ENCODE assay signal across 16 mouse cellular contexts in genomic region chrX:72044056-72044455, GRCm38 (mm10). TPM values are rescaled to one million over a fixed set of nuclear protein-coding genes. Genes with fewer than 3 reads are reported as not detected.
DNase-seq lines count a peak whose midpoint lies in the region; ATAC-seq and TF ChIP-seq lines count a peak whose summit lies in the region.
"Had no signal": no experiment of that assay in that cellular context is flagged by ENCODE, and none has a peak within 500 bp of the region (broad histone marks: within the 10 kb centered on the region; RNA-seq: fewer than 3 reads in every experiment).

No protein-coding gene starts in this region.

- no peaks in the 10 kb centered on the region for H3K4me1 ChIP-seq in embryonic facial prominence, embryonic 14.5 days (ENCODE audit: control insufficient read depth, insufficient read depth, low read length)
- H3K4me1 ChIP-seq in embryonic facial prominence, embryonic 10.5 days: no peaks in the 10 kb centered on the region
- H3K4me1 ChIP-seq in lung, postnatal 0 days (ENCODE audit: insufficient read depth, low read depth, low read length): no peaks in the 10 kb centered on the region
- no peaks in the 10 kb centered on the region for H3K4me1 ChIP-seq in forebrain, embryonic 12.5 days
- H3K4me1 ChIP-seq in hindbrain, embryonic 10.5 days (replicated peaks): no peaks in the 10 kb centered on the region
- no peaks in the 10 kb centered on the region for H3K4me1 ChIP-seq in forebrain, postnatal 0 days (ENCODE audit: insufficient read depth)
- H3K4me1 ChIP-seq: heart, embryonic 15.5 days; limb, embryonic 15.5 days; midbrain, embryonic 15.5 days; neural tube, embryonic 13.5 days had no signal

- H3K36me3 ChIP-seq in embryonic facial prominence, embryonic 14.5 days (ENCODE audit: control insufficient read depth, insufficient read depth, low read length): no peaks in the 10 kb centered on the region
- H3K36me3 ChIP-seq in embryonic facial prominence, embryonic 10.5 days (replicated peaks): no peaks in the 10 kb centered on the region
- H3K36me3 ChIP-seq in lung, postnatal 0 days (ENCODE audit: insufficient read depth, low read length): no peaks in the 10 kb centered on the region
- no peaks in the 10 kb centered on the region for H3K36me3 ChIP-seq in forebrain, embryonic 12.5 days (replicated peaks)
- H3K36me3 ChIP-seq in hindbrain, embryonic 10.5 days: no peaks in the 10 kb centered on the region
- H3K36me3 ChIP-seq in forebrain, postnatal 0 days (ENCODE audit: insufficient read depth): no peaks in the 10 kb centered on the region
- H3K36me3 ChIP-seq: heart, embryonic 15.5 days; limb, embryonic 15.5 days; midbrain, embryonic 15.5 days; neural tube, embryonic 13.5 days had no signal

- no peaks in the 10 kb centered on the region for H3K27me3 ChIP-seq in embryonic facial prominence, embryonic 14.5 days (replicated peaks; ENCODE audit: control insufficient read depth, insufficient read depth, low read length)
- H3K27me3 ChIP-seq in embryonic facial prominence, embryonic 10.5 days (replicated peaks; ENCODE audit: low read depth, poor library complexity, severe bottlenecking): no peaks in the 10 kb centered on the region
- no peaks in the 10 kb centered on the region for H3K27me3 ChIP-seq in lung, postnatal 0 days (replicated peaks; ENCODE audit: insufficient read depth, low read length)
- H3K27me3 ChIP-seq in forebrain, embryonic 12.5 days: no peaks in the 10 kb centered on the region
- H3K27me3 ChIP-seq in hindbrain, embryonic 10.5 days (ENCODE audit: insufficient read depth, poor library complexity, severe bottlenecking): no peaks in the 10 kb centered on the region
- no peaks in the 10 kb centered on the region for H3K27me3 ChIP-seq in forebrain, postnatal 0 days (ENCODE audit: insufficient read depth, low read length)
- H3K27me3 ChIP-seq: heart, embryonic 15.5 days; limb, embryonic 15.5 days; midbrain, embryonic 15.5 days; neural tube, embryonic 13.5 days had no signal

- H3K27ac ChIP-seq in embryonic facial prominence, embryonic 14.5 days (replicated peaks; ENCODE audit: low read depth, low read length): no peak overlapping the region
- no peak overlapping the region for H3K27ac ChIP-seq in embryonic facial prominence, embryonic 10.5 days (replicated peaks)
- no peak overlapping the region for H3K27ac ChIP-seq in lung, postnatal 0 days (ENCODE audit: low read length)
- no peak overlapping the region for H3K27ac ChIP-seq in forebrain, embryonic 12.5 days
- H3K27ac ChIP-seq in hindbrain, embryonic 10.5 days: no peak overlapping the region
- H3K27ac ChIP-seq in forebrain, postnatal 0 days (ENCODE audit: low read depth, low read length): no peak overlapping the region
- H3K27ac ChIP-seq: heart, embryonic 15.5 days; limb, embryonic 15.5 days; midbrain, embryonic 15.5 days; neural tube, embryonic 13.5 days had no signal

- no peak overlapping the region for H3K4me2 ChIP-seq in embryonic facial prominence, embryonic 14.5 days (ENCODE audit: low read depth, low read length)
- no peak overlapping the region for H3K4me2 ChIP-seq in lung, postnatal 0 days (replicated peaks; ENCODE audit: low read depth, low read length)
- H3K4me2 ChIP-seq in forebrain, embryonic 12.5 days: no peak overlapping the region
- no peak overlapping the region for H3K4me2 ChIP-seq in forebrain, postnatal 0 days (ENCODE audit: low read depth)
- H3K4me2 ChIP-seq: heart, embryonic 15.5 days; limb, embryonic 15.5 days; midbrain, embryonic 15.5 days; neural tube, embryonic 13.5 days had no signal

- no peak overlapping the region for H3K9ac ChIP-seq in embryonic facial prominence, embryonic 14.5 days (ENCODE audit: low read depth, low read length)
- no peak overlapping the region for H3K9ac ChIP-seq in lung, postnatal 0 days (replicated peaks; ENCODE audit: low read depth)
- H3K9ac ChIP-seq in forebrain, embryonic 12.5 days: no peak overlapping the region
- no peak overlapping the region for H3K9ac ChIP-seq in forebrain, postnatal 0 days
- H3K9ac ChIP-seq: heart, embryonic 15.5 days; limb, embryonic 15.5 days; midbrain, embryonic 15.5 days; neural tube, embryonic 13.5 days had no signal

- no peak overlapping the region for H3K4me3 ChIP-seq in embryonic facial prominence, embryonic 14.5 days (ENCODE audit: low read depth, low read length)
- no peak overlapping the region for H3K4me3 ChIP-seq in embryonic facial prominence, embryonic 10.5 days
- no peak overlapping the region for H3K4me3 ChIP-seq in lung, postnatal 0 days (ENCODE audit: low read depth, low read length)
- no peak overlapping the region for H3K4me3 ChIP-seq in forebrain, embryonic 12.5 days (replicated peaks)
- H3K4me3 ChIP-seq in hindbrain, embryonic 10.5 days: no peak overlapping the region
- H3K4me3 ChIP-seq in forebrain, postnatal 0 days (ENCODE audit: low read depth, low read length): no peak overlapping the region
- H3K4me3 ChIP-seq: heart, embryonic 15.5 days; limb, embryonic 15.5 days; midbrain, embryonic 15.5 days; neural tube, embryonic 13.5 days had no signal

- TF ChIP-seq EP300 in lung, postnatal 0 days (IDR thresholded peaks at IDR 0.05): no peak

- 61% methylated on average over 3 of the region's 3 CpGs for WGBS in embryonic facial prominence, embryonic 14.5 days
- 68% methylated on average over 3 of the region's 3 CpGs for WGBS in embryonic facial prominence, embryonic 10.5 days
- WGBS in lung, postnatal 0 days: 31% methylated on average over 3 of the region's 3 CpGs
- WGBS in forebrain, embryonic 12.5 days: 74% methylated on average over 3 of the region's 3 CpGs
- 63% methylated on average over 3 of the region's 3 CpGs for whole genome bisulfite sequencing in hindbrain, embryonic 10.5 days
- WGBS in forebrain, postnatal 0 days: 69% methylated on average over 3 of the region's 3 CpGs

- TF ChIP-seq CTCF in lung, postnatal 0 days (IDR thresholded peaks at IDR 0.05): no peak
- no peak for TF ChIP-seq CTCF in forebrain, postnatal 0 days (IDR thresholded peaks at IDR 0.05; ENCODE audit: low read depth)

- no peaks in the 10 kb centered on the region for H3K9me3 ChIP-seq in embryonic facial prominence, embryonic 14.5 days (ENCODE audit: control insufficient read depth, low read length)
- no peaks in the 10 kb centered on the region for H3K9me3 ChIP-seq in embryonic facial prominence, embryonic 10.5 days
- H3K9me3 ChIP-seq in lung, postnatal 0 days (ENCODE audit: low read length): no peaks in the 10 kb centered on the region
- H3K9me3 ChIP-seq in forebrain, embryonic 12.5 days: no peaks in the 10 kb centered on the region
- H3K9me3 ChIP-seq in hindbrain, embryonic 10.5 days: no peaks in the 10 kb centered on the region
- no peaks in the 10 kb centered on the region for H3K9me3 ChIP-seq in forebrain, postnatal 0 days (ENCODE audit: low read length)
- H3K9me3 ChIP-seq: heart, embryonic 15.5 days; limb, embryonic 15.5 days; midbrain, embryonic 15.5 days; neural tube, embryonic 13.5 days had no signal

- ATAC-seq in embryonic facial prominence, embryonic 14.5 days (ENCODE audit: low read depth): no peak
- no peak for ATAC-seq in lung, postnatal 0 days
- ATAC-seq in forebrain, embryonic 12.5 days (ENCODE audit: low FRiP score): no peak
- ATAC-seq in forebrain, postnatal 0 days: no peak
- ATAC-seq: forebrain, embryonic 14.5 days; midbrain, embryonic 15.5 days had no signal

- DNase-seq in embryonic facial prominence, embryonic 14.5 days (ENCODE audit: low spot score): peak; percentile 25
- DNase-seq in embryonic facial prominence, embryonic 10.5 days (ENCODE audit: low spot score): no peak
- peak; percentile 67 for DNase-seq in NIH3T3 (ENCODE audit: low read depth)
- DNase-seq in gastrocnemius, postnatal 25 days: peak; percentile 64
- DNase-seq in lung, postnatal 0 days (ENCODE audit: low spot score): peak; percentile 21
- no peak for DNase-seq in hindbrain, embryonic 10.5 days (ENCODE audit: low spot score)
- no peak for DNase-seq in forebrain, postnatal 0 days
- DNase-seq: cerebellum, postnatal 10 days; kidney, postnatal 36 days; spleen, adult 18-20 months had no signal

RNA-seq across cellular contexts. Expression of gene Cnga2, which starts 52.4 kb away (rescaled TPM):
- polyA plus RNA-seq in embryonic facial prominence, embryonic 14.5 days (2014; fragmentation: Nextera tagmentation; extraction: Ambion mirVana): 1.1 and 2.9 TPM in 2 replicates
- 0.05 TPM in 1 of 2 replicates, not detected in the other for polyA plus RNA-seq in embryonic facial prominence, embryonic 10.5 days (2016; fragmentation: Nextera tagmentation; extraction: Ambion mirVana)
- total RNA-seq in gastrocnemius, postnatal 25 days (2021): not detected
- polyA plus RNA-seq in lung, postnatal 0 days (2015; fragmentation: Nextera tagmentation; extraction: Ambion mirVana): 0.80 and 0.91 TPM in 2 replicates
- polyA plus RNA-seq in forebrain, embryonic 12.5 days (2016; fragmentation: Nextera tagmentation; extraction: Ambion mirVana): 0.11 and 0.47 TPM in 2 replicates
- 0.05 TPM in 1 of 2 replicates, not detected in the other for polyA plus RNA-seq in hindbrain, embryonic 10.5 days (2016; fragmentation: Nextera tagmentation; extraction: Ambion mirVana)
- total RNA-seq in forebrain, postnatal 0 days (2014; rRNA removed): 0.23 and 0.24 TPM in 2 replicates
- 0.06 TPM in 2 replicates for polyA plus RNA-seq in forebrain, postnatal 0 days (2015; fragmentation: Nextera tagmentation; extraction: Ambion mirVana)
- polyA plus RNA-seq: forebrain, embryonic 14.5 days had no signal

Comparison
In these comparisons a context has a peak if more than half of its experiments do, and no peak if none do; other contexts are left out.
1. DNase-seq: peak in embryonic facial prominence, embryonic 14.5 days (single experiment), NIH3T3 (single experiment), gastrocnemius, postnatal 25 days (single experiment) and lung, postnatal 0 days (single experiment); none in embryonic facial prominence, embryonic 10.5 days (single experiment), hindbrain, embryonic 10.5 days (single experiment) and forebrain, postnatal 0 days (single experiment).